Mouse (Mus musculus) forebrain, embryonic 11.5 days (tissue): ENCODE data around the gene Nob1. TPM values are rescaled to one million over a fixed set of nuclear protein-coding genes. Genes with fewer than 3 reads are reported as not detected.

ENCODE experiments used
- ATAC-seq: fragments of 200-750 bp; cut with Nextera tagmentation; replicated peaks from 2 replicates; pipeline ENCODE4 v1.8.0; 2017; ENCODE audit warnings: moderate TSS enrichment; ENCODE audit not compliant: low FRiP score
- DNase-seq: peaks from one replicate; pipeline ENCODE4 v3.0.0-alpha.2; 2017; ENCODE audit warnings: low spot score
- H3K27ac ChIP-seq: fragments of 300-500 bp; sonication (generic); 2 replicates; pipeline ENCODE4 v1.5.1; 2014; ENCODE audit warnings: low read depth, low read length
- H3K27me3 ChIP-seq: fragments of 300-500 bp; sonication (generic); 2 replicates; pipeline ENCODE4 v1.6.1; 2014; ENCODE audit warnings: mild to moderate bottlenecking, low read length, mixed read lengths; ENCODE audit not compliant: control insufficient read depth, insufficient read depth
- H3K36me3 ChIP-seq: fragments of 300-500 bp; sonication (generic); 2 replicates; pipeline ENCODE4 v1.6.1; 2014; ENCODE audit warnings: mild to moderate bottlenecking, low read length, moderate library complexity, mixed read lengths; ENCODE audit not compliant: control insufficient read depth, insufficient read depth
- H3K4me1 ChIP-seq: fragments of 300-500 bp; sonication (generic); replicated peaks from 2 replicates; pipeline ENCODE4 v1.6.1; 2014; ENCODE audit warnings: low read length, mixed read lengths; ENCODE audit not compliant: control insufficient read depth, insufficient read depth
- H3K4me2 ChIP-seq: fragments of 300-500 bp; sonication (generic); 2 replicates; pipeline ENCODE4 v1.6.1; 2014; ENCODE audit warnings: low read depth, mild to moderate bottlenecking, low read length, moderate library complexity, mixed read lengths; ENCODE audit not compliant: severe bottlenecking
- H3K4me3 ChIP-seq: fragments of 300-500 bp; sonication (generic); 2 replicates; pipeline ENCODE4 v1.5.1; 2014; ENCODE audit warnings: low read depth, low read length
- H3K9ac ChIP-seq: fragments of 300-500 bp; sonication (generic); 2 replicates; pipeline ENCODE4 v1.6.1; 2014; ENCODE audit warnings: low read length
- H3K9me3 ChIP-seq: fragments of 300-500 bp; sonication (generic); 2 replicates; pipeline ENCODE4 v1.6.1; 2016; ENCODE audit warnings: low read length, mixed read lengths; ENCODE audit not compliant: control insufficient read depth
- WGBS: fragments of 180-500 bp; shearing (Covaris S2); extraction: QIAGEN DNeasy Blood & Tissue Kit; methylation state at CpG from one replicate; pipeline ENCODE4 v1.1.7; 2014; 5-methylcytosine and 5-hydroxymethylcytosine counted together
- polyA plus RNA-seq: library from polyadenylated mRNA; unstranded; fragments of >200 nt; fragmentation: Nextera tagmentation; extraction: Ambion mirVana; gene quantifications from 2 replicates; pipeline ENCODE4 v1.2.1, GENCODE M21; 2014

Nob1 gene
- polyA plus RNA-seq, 1 experiment from 2014 or later = 88.7 TPM

DNA sequence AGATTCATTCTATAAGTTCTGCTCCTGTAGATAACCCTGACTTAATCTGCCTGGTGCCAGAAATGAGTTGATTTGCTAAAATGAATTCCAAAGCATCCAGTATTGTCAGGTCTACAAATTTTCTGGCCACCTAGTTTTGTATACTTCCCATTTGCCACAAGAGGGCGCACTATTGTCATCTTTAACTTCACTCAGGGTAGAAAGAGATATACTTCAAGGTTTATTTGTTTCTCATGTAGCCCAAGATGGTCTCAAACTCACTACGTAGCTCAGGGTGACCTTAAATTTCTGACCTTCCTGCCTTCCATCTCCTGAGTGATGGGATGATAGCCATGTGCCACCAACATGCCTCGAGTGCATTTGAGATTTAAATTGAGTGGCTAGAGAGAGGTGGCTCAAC lies 38.2 kb downstream of the Nob1 start:
- Histone ChIP-seq H3K9me3 (no peaks in the 10 kb centered on the region), H3K9ac (no peak overlapping the region), H3K27me3 (no peaks in the 10 kb centered on the region), H3K36me3 (no peaks in the 10 kb centered on the region), H3K27ac (no peak overlapping the region), H3K4me1 (no peaks in the 10 kb centered on the region), H3K4me2 (no peak overlapping the region), H3K4me3 (no peak overlapping the region)
- no peak for DNase-seq
- WGBS = 30% methylated on average over 3 of the region's 3 CpGs
- ATAC-seq = no peak

DNA sequence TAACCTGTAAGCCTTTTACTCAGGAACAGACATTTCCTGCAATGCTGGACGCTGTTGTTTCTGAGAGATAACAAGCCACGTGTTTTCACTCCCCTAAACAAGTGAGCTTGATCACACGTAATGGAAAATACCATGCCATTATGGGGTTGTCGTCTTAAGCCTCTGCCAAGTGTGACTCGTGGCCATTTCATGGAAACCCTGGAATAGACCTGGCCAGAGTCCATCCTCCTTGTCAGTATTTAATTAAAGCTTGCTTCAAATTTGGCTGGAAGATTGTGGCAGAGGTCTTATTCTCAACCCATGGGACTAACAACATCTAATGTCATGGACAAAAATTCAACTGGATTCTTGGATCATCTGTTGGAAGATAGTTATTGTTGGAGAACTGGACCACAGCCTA lies 38.7 kb downstream of the Nob1 start:
- Histone ChIP-seq H3K36me3 (no peaks in the 10 kb centered on the region), H3K4me3 (no peak overlapping the region), H3K4me1 (no peaks in the 10 kb centered on the region), H3K27me3 (no peaks in the 10 kb centered on the region), H3K9ac (no peak overlapping the region), H3K9me3 (no peaks in the 10 kb centered on the region), H3K27ac (no peak overlapping the region), H3K4me2 (no peak overlapping the region)
- DNase-seq = no peak
- WGBS = 66% methylated on average over 5 of the region's 5 CpGs
- ATAC-seq = no peak

DNA sequence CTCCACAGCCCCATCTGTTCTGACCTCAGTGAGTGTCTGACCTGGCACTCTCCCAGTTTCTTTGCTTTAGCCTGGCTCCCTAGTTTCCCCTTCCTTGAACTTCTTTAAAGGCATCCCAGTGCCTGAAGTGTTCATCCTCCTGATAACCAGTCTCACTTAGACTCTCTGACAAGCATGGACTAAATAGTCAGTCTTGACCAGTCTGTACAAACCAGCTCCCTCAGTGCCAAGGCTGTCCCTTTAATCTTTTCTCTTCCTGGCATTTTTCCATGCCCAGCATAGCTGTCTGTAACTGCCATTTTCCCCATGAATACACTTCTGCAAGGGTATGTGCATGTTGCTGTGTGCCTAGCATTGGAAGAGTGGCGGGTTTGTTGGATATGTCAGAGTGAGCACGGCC lies 39.8 kb downstream of the Nob1 start:
- Histone ChIP-seq H3K4me1 (no peaks in the 10 kb centered on the region), H3K27me3 (no peaks in the 10 kb centered on the region), H3K27ac (no peak overlapping the region), H3K36me3 (no peaks in the 10 kb centered on the region), H3K9me3 (no peaks in the 10 kb centered on the region), H3K4me3 (no peak overlapping the region), H3K9ac (no peak overlapping the region), H3K4me2 (no peak overlapping the region)
- 89% methylated on average over 2 of the region's 2 CpGs for WGBS
- DNase-seq = no peak
- no peak for ATAC-seq

DNA sequence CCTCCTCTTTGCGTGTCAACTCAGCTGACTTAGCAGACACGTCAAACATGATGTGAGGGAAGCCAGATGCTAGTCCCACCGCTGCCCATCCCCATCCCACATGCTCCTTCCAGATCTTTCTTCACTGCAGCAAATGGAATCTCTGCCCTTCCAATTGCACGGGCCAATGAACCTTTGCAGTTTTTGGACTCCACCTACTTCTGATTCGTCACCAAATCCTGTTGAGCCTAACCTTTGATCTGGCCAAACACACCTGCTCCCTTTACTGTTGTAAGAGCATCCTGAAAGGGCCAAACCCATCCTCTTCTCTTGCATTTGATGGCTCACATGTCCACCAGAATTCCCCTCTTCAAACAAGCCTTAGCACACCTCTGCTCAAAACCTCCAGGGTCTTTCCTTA lies 40.2 kb downstream of the Nob1 start:
- ATAC-seq (no peak), DNase-seq (no peak)
- WGBS = 55% methylated on average over 5 of the region's 5 CpGs
- Histone ChIP-seq H3K9ac (no peak overlapping the region), H3K4me2 (no peak overlapping the region), H3K4me3 (no peak overlapping the region), H3K4me1 (no peaks in the 10 kb centered on the region), H3K27me3 (no peaks in the 10 kb centered on the region), H3K9me3 (no peaks in the 10 kb centered on the region), H3K36me3 (no peaks in the 10 kb centered on the region), H3K27ac (no peak overlapping the region)

DNA sequence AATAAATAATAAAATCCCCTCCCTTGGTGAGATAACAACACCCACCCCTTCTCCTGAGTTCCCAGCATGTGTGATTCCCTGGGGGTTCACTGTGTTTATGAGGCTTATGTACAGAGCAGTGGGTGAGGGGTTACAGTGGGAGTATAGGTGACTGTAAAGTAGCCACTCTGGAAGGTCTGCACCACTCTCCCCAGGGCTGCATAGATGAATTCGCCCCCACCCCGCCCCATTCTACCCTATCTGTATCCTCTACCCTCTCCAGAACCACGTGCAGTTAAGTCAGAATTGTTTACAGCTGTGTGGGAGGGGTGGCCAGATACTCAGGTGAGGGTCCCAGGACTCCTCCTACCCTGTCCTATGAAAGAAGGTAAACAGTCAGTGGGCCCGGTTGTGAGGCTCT lies 42.0 kb downstream of the Nob1 start:
- no peak for DNase-seq
- H3K4me1 ChIP-seq = no peaks in the 10 kb centered on the region
- ATAC-seq = no peak
- H3K9ac ChIP-seq = no peak overlapping the region
- no peaks in the 10 kb centered on the region for H3K9me3 ChIP-seq
- no peak overlapping the region for H3K4me3 ChIP-seq
- no peaks in the 10 kb centered on the region for H3K27me3 ChIP-seq
- H3K4me2 ChIP-seq = no peak overlapping the region
- whole genome bisulfite sequencing = 84% methylated on average over 4 of the region's 4 CpGs
- H3K27ac ChIP-seq = no peak overlapping the region
- H3K36me3 ChIP-seq = no peaks in the 10 kb centered on the region

DNA sequence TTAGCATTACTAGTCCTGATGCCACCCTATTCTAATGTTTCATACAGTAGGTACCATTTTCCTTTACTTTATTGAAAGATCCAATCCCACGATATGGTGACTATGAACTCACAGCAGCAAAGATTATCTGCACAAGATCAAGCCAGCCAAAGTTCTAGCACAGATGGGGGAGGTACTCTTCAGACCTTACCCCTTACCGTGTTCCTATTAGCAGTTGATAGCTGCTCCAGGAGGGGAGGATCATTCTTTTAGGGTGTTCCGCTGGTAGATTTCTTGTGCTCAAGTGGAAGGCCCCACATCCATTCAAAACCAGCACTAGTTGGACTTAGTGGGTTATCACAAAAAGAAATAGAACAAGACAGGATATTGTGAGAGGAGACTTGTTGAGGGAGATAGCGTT lies 43.2 kb downstream of the Nob1 start:
- no peak overlapping the region for H3K9ac ChIP-seq
- DNase-seq (no peak), ATAC-seq (no peak)
- H3K27ac ChIP-seq = no peak overlapping the region
- no peak overlapping the region for H3K4me2 ChIP-seq
- no peaks in the 10 kb centered on the region for H3K27me3 ChIP-seq
- no peak overlapping the region for H3K4me3 ChIP-seq
- WGBS = 95% methylated on average over 4 of the region's 4 CpGs
- no peaks in the 10 kb centered on the region for H3K36me3 ChIP-seq
- no peaks in the 10 kb centered on the region for H3K9me3 ChIP-seq
- H3K4me1 ChIP-seq = no peaks in the 10 kb centered on the region

DNA sequence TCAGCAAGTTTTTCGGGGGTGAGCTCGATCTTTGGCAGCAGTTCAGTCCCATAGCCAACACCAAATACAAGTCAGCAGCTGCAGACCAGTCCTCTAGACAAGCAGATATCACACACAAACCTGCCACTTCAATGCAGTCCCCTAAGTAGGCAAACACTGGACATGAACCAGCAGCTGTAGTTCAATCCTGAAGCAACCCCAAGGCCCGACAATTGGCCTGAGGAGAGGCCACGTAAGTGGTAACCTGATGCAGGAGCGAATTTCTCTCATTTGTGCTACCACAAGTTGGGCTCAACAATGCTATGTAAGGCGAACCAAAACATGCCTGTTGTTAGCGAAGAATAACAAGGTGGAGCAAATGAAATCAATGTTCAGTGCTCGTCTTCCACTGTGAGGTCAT lies 44.1 kb downstream of the Nob1 start:
- Histone ChIP-seq H3K4me1 (no peaks in the 10 kb centered on the region), H3K27me3 (no peaks in the 10 kb centered on the region), H3K4me3 (no peak overlapping the region), H3K27ac (no peak overlapping the region), H3K4me2 (no peak overlapping the region), H3K36me3 (no peaks in the 10 kb centered on the region), H3K9ac (no peak overlapping the region), H3K9me3 (no peaks in the 10 kb centered on the region)
- no peak for DNase-seq
- 95% methylated on average over 8 of the region's 8 CpGs for WGBS
- ATAC-seq = no peak

DNA sequence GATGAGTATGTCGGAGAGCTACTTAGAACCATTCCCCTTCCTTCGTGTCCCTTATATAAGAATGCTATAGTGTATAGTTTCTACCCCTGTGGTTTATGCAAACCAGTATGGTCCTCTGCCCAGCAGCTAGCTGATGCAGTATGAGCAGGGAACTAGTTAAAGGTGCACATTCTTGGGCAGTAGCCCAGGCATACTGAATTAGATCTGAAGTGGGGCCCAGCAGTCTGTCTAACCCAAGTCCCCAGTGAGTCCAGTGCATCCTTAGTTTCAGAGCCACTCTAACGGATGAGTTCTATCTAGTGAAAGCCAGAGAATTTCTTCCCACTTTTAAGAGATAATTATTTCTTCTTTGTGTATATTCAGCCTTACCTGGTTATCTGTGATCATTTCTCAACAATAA lies 47.5 kb downstream of the Nob1 start:
- Histone ChIP-seq H3K36me3 (no peaks in the 10 kb centered on the region), H3K27ac (no peak overlapping the region), H3K4me3 (no peak overlapping the region), H3K4me1 (no peaks in the 10 kb centered on the region), H3K9me3 (no peaks in the 10 kb centered on the region), H3K4me2 (no peak overlapping the region), H3K9ac (no peak overlapping the region), H3K27me3 (no peaks in the 10 kb centered on the region)
- 95% methylated on average over 3 of the region's 3 CpGs for WGBS
- DNase-seq (no peak), ATAC-seq (no peak)

DNA sequence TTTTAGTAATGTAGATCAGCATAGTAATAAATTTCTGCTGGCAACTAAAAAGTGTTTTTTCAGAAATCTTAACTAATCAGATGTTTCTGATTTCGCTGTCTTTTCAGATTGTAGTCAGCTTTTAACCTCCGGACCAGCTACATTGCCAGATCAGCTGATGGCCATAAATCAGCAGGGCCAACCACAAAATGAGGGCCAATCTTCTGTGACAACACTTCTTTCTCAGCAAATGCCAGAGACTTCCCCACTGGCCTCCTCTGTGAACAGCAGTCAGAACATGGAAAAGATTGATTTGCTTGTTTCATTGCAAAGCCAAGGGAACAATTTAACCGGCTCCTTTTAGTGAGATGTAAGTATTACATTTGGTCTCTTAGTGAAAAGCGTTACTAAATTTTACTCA lies 54.5 kb downstream of the Nob1 start:
- no peak overlapping the region for H3K4me3 ChIP-seq
- 93% methylated on average over 4 of the region's 4 CpGs for WGBS
- H3K4me2 ChIP-seq = no peak overlapping the region
- H3K9me3 ChIP-seq = no peaks in the 10 kb centered on the region
- H3K4me1 ChIP-seq = no peaks in the 10 kb centered on the region
- ATAC-seq (no peak), DNase-seq (no peak)
- no peak overlapping the region for H3K9ac ChIP-seq
- H3K27me3 ChIP-seq = no peaks in the 10 kb centered on the region
- H3K27ac ChIP-seq = no peak overlapping the region
- H3K36me3 ChIP-seq = peaks cover 11% of the 10 kb centered on the region; the same call in 1 of the 2 replicates
